Mouse (Mus musculus) heart, postnatal 0 days (tissue): ENCODE data around the gene Gm36028.

Experiments used
- CTCF ChIP-seq: IDR thresholded peaks from 2 replicates; pipeline ENCODE4 v1.5.1; 2016; ENCODE audit warnings: antibody characterized with exemption, control low read depth, low read depth
- EP300 ChIP-seq: IDR thresholded peaks from 2 replicates; pipeline ENCODE4 v1.6.1; 2016; ENCODE audit warnings: antibody characterized with exemption, low read depth

DNA sequence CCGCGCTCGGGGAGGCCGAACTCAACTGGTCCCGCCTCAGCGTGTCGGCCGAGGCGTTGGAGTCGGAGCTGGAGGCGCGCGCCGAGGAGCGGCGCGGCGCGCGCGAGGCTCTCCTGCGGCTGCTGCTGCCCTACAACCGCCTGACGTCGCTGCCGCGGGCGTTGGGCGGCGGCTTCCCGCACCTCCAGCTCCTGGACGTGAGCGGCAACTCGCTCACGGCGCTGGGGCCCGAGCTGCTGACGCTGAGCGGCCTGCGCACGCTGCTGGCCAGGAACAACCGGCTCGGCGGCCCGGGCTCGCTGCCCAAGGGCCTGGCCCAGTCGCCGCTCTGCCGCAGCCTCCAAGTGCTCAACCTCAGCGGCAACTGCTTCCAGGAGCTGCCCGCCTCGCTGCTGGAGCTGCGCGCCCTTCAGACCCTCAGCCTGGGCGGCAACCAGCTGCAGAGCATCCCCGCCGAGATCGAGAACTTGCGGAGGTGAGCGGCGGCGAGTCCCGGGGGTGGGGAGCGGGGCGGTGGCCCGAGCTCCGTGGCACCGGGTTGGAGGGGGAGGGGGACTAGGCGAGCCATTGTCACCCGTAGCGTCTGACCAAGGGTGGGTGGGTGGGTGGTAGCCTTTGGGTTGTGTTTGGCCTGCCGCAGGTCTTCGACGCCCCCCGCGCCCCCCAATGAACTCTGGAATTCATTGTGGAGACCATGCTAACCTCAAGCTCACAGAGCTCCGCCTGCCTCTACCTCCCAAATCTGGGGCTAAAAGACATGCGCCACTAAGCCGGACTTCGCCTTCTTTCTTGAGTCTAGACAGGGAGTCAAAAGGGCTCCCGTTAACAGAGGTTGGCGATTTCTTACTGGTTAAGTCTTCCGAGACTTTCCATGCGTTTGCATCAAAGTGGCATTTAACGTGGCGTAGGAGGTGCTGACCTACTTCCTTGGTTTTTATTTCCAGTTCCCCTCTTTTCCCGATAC, 7.8 kb upstream of the Gm36028 start:
- no peak for TF ChIP-seq EP300
- TF ChIP-seq CTCF, result no peak
